Mouse (Mus musculus) ES-E14 (cell line): ENCODE results near the gene Vsig8. TPM values are rescaled to one million over a fixed set of nuclear protein-coding genes. Genes with fewer than 3 reads are reported as not detected.

ENCODE experiments used
- DNase-seq: peaks from one replicate; pipeline ENCODE4 v3.0.0-alpha.2; 2013; ENCODE audit warnings: low read depth, low spot score
- H3K27ac ChIP-seq: 2 replicates; pipeline ENCODE4 v1.5.1; 2012; ENCODE audit warnings: low read depth, mild to moderate bottlenecking, low read length, moderate library complexity, mixed read lengths; ENCODE audit not compliant: poor library complexity, insufficient read depth, severe bottlenecking
- H3K36me3 ChIP-seq: 2 replicates; pipeline ENCODE4 v1.6.1; 2012; ENCODE audit warnings: mild to moderate bottlenecking, low read length, moderate library complexity, mixed read lengths; ENCODE audit not compliant: control insufficient read depth, poor library complexity, insufficient read depth, severe bottlenecking
- H3K4me1 ChIP-seq, 2 experiments: fragments of 150-350 bp in 1 of 2; sonication (generic) in 1 of 2; 2 replicates each; pipeline ENCODE4 v1.6.1; 2012; ENCODE audit warnings: low read length in 2 of 2, mild to moderate bottlenecking in 1 of 2, mixed read lengths in 1 of 2; ENCODE audit not compliant: control insufficient read depth in 2 of 2, insufficient read depth in 2 of 2, poor library complexity in 1 of 2
- H3K4me3 ChIP-seq, 2 experiments: fragments of 150-350 bp in 1 of 2; sonication (generic) in 1 of 2; 2 replicates each; pipeline ENCODE4 v1.5.1; 2012; ENCODE audit warnings: low read length in 2 of 2, low read depth in 1 of 2, mild to moderate bottlenecking in 1 of 2, mixed read lengths in 1 of 2; ENCODE audit not compliant: insufficient read depth in 1 of 2, poor library complexity in 1 of 2, severe bottlenecking in 1 of 2
- H3K9ac ChIP-seq: 2 replicates; pipeline ENCODE4 v1.6.1; 2012; ENCODE audit warnings: low read depth, mild to moderate bottlenecking, low read length, mixed read lengths; ENCODE audit not compliant: poor library complexity, insufficient read depth, severe bottlenecking
- H3K9me3 ChIP-seq: fragments of 150-350 bp; sonication (generic); 2 replicates; pipeline ENCODE4 v1.6.1; 2012; ENCODE audit warnings: low read depth, mild to moderate bottlenecking, low read length; ENCODE audit not compliant: control insufficient read depth, insufficient read depth
- CHD2 ChIP-seq: IDR thresholded peaks from 2 replicates; pipeline ENCODE4 v1.6.1; 2014; ENCODE audit warnings: mild to moderate bottlenecking, low read depth, low read length, inconsistent platforms
- HCFC1 ChIP-seq: IDR thresholded peaks from 2 replicates; pipeline ENCODE4 v1.6.1; 2012; ENCODE audit warnings: low read length, inconsistent platforms, borderline replicate concordance; ENCODE audit not compliant: insufficient read depth
- MAFK ChIP-seq: IDR thresholded peaks from 2 replicates; pipeline ENCODE4 v1.6.1; 2014; ENCODE audit warnings: mild to moderate bottlenecking, low read depth, low read length, inconsistent platforms; ENCODE audit not compliant: insufficient read depth
- ZC3H11A ChIP-seq: IDR thresholded peaks from 2 replicates; pipeline ENCODE4 v1.6.1; 2012; ENCODE audit warnings: low read depth, mild to moderate bottlenecking, inconsistent platforms, low read length, borderline replicate concordance
- ZNF384 ChIP-seq: IDR thresholded peaks from 2 replicates; pipeline ENCODE4 v1.6.1; 2012; ENCODE audit warnings: low read depth, low read length, inconsistent platforms
- in situ Hi-C, 2 experiments: fragments of 600-800 bp; cut with MboI; formaldehyde crosslinking; loops; one replicate each; pipeline ENCODE4 v1.15.1; 2025; ENCODE audit warnings: low sequenced_read_pairs in 2 of 2, inconsistent platforms in 1 of 2; ENCODE audit not compliant: unreplicated experiment in 2 of 2
- total RNA-seq: library from RNA; depleted of rRNA; stranded (reverse); fragments of 300-350 nt; gene quantifications from 2 replicates; pipeline ENCODE4 v1.2.3, GENCODE M21; 2012

The Vsig8 gene
- total RNA-seq, 1 experiment: 0.09 TPM

- Histone ChIP-seq H3K9me3 (no peaks in the 10 kb centered on the region), H3K27ac (no peak overlapping the region), H3K4me3 (peak overlapping the region; percentile 71 to 87), H3K36me3 (no peaks in the 10 kb centered on the region), H3K4me1 (no peaks in the 10 kb centered on the region; a peak in 1 of 4 replicates), H3K9ac (peak overlapping the region; percentile 55)
- in situ Hi-C loops: no loop called here
- DNase-seq: peak; percentile 63
- TF ChIP-seq ZC3H11A: no peak
- TF ChIP-seq MAFK: no peak
- no peak for TF ChIP-seq CHD2
- peak; percentile 29; the same call in 1 of the 2 replicates for TF ChIP-seq HCFC1
- no peak for TF ChIP-seq ZNF384
Observed at GRCm38 (mm10) chr1:172562641-172563464, 7.1 kb downstream of the Vsig8 start.

GRCm38 (mm10) chr1:172563465-172563828 is 7.7 kb downstream of the Vsig8 start:
- peak overlapping the region; percentile 71 to 87 for H3K4me3 ChIP-seq
- no peak overlapping the region for H3K27ac ChIP-seq
- no peaks in the 10 kb centered on the region for H3K36me3 ChIP-seq
- TF ChIP-seq MAFK (no peak), ZNF384 (no peak), HCFC1 (peak; percentile 1; the same call in 1 of the 2 replicates), CHD2 (no peak), ZC3H11A (no peak)
- DNase-seq: no peak
- in situ Hi-C loops: no loop called here
- no peaks in the 10 kb centered on the region for H3K9me3 ChIP-seq
- no peak overlapping the region for H3K9ac ChIP-seq
- no peaks in the 10 kb centered on the region; a peak in 1 of 4 replicates for H3K4me1 ChIP-seq

DNA sequence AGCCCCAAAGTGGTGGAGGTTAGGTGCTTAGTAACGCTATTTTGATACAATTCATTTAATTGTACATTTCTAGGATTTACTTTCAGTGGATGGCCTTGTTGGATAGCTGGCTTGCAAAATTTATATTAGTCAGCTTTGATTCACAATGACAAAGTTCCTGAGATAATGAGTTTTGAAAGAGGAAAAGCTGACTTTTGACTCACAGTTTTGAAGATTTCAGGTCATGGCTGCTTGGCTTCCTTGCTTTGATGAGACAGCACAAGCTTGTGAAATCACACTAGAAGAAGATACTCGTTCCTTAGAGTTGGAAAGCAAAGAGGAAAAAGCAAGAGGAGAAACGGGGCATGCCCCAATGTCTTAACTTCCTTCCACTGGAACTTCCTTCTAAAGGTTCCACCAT is 10.4 kb downstream of the Vsig8 start:
- Histone ChIP-seq H3K27ac (no peak overlapping the region), H3K9me3 (no peaks in the 10 kb centered on the region), H3K4me3 (no peak overlapping the region), H3K9ac (no peak overlapping the region), H3K4me1 (no peaks in the 10 kb centered on the region; a peak in 1 of 4 replicates), H3K36me3 (no peaks in the 10 kb centered on the region)
- in situ Hi-C loops: no loop called here
- no peak for DNase-seq
- TF ChIP-seq ZC3H11A: no peak
- TF ChIP-seq ZNF384: no peak
- no peak for TF ChIP-seq MAFK
- TF ChIP-seq CHD2: no peak
- no peak for TF ChIP-seq HCFC1

DNA sequence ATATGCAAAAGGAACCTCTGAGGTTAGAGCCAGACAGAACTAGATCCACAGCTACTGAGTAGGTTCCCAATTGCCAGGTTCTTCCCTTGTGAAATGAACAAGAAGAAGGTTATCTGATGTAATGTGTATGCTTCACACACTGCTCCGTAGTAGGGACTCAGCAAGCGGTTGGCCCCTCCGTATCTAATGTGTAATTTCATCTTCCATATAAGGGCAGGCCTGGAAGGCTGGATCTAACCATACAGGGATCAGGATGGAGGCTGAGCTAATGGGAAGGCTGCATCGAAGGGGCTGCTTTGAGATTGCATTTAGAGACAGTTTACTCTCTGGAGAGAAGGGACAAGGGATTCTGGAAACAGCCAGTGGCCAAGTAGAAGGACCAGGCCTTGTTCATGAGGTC is 12.0 kb downstream of the Vsig8 start:
- no peak for DNase-seq
- TF ChIP-seq ZNF384 (no peak), HCFC1 (no peak), ZC3H11A (no peak), CHD2 (no peak), MAFK (no peak)
- H3K36me3 ChIP-seq: no peaks in the 10 kb centered on the region
- no peaks in the 10 kb centered on the region for H3K9me3 ChIP-seq
- H3K4me3 ChIP-seq: no peak overlapping the region
- no peak overlapping the region for H3K27ac ChIP-seq
- no peak overlapping the region for H3K9ac ChIP-seq
- in situ Hi-C loops: no loop called here
- H3K4me1 ChIP-seq: no peaks in the 10 kb centered on the region
